Mouse (Mus musculus) 3T3-L1 (cell line): Measurements from ENCODE around the gene Arhgap45.

Source experiments
- DNase-seq: peaks from one replicate; pipeline ENCODE4 v3.0.0-alpha.2; 2015; ENCODE audit warnings: low read depth, low spot score

Gene Arhgap45

GRCm38 (mm10) chr10:79986963-79987362 is 29.5 kb upstream of the Arhgap45 start:
- DNase-seq = peak; percentile 88

- DNase-seq = peak; percentile 51
Measured at GRCm38 (mm10) chr10:79987771-79988505, 28.5 kb upstream of the Arhgap45 start.

GRCm38 (mm10) chr10:79988506-79989271 is 27.8 kb upstream of the Arhgap45 start, which contains the start of gene Cnn2:
TSS of gene Cnn2 (plus strand) at chr10:79988584.
- DNase-seq = peak; percentile 64

- DNase-seq = peak; percentile 62
Measured at GRCm38 (mm10) chr10:79989272-79989786, 27.1 kb upstream of the Arhgap45 start.

- DNase-seq = peak; percentile 92
Measured at GRCm38 (mm10) chr10:79989870-79990269, 26.6 kb upstream of the Arhgap45 start.

GRCm38 (mm10) chr10:79991099-79991498 is 25.4 kb upstream of the Arhgap45 start:
- peak; percentile 20 for DNase-seq

- DNase-seq = no peak
Measured at GRCm38 (mm10) chr10:79991548-79991947, 24.9 kb upstream of the Arhgap45 start.

- DNase-seq = no peak
Measured at GRCm38 (mm10) chr10:79994397-79995115, 21.9 kb upstream of the Arhgap45 start.

GRCm38 (mm10) chr10:79995636-79996035 is 20.8 kb upstream of the Arhgap45 start:
- DNase-seq = peak; percentile 37

- peak; percentile 96 for DNase-seq
Measured at GRCm38 (mm10) chr10:79996272-79997033, 20.0 kb upstream of the Arhgap45 start, which contains the start of gene Abca7. TSS of gene Abca7 (plus strand) at chr10:79996494.

GRCm38 (mm10) chr10:79997034-79997760 is 19.3 kb upstream of the Arhgap45 start:
- DNase-seq = peak; percentile 84

- DNase-seq = no peak
Measured at GRCm38 (mm10) chr10:79997819-79998218, 18.6 kb upstream of the Arhgap45 start.

- no peak for DNase-seq
Measured at GRCm38 (mm10) chr10:80001945-80002344, 14.5 kb upstream of the Arhgap45 start.

- DNase-seq = no peak
Measured at GRCm38 (mm10) chr10:80002829-80003228, 13.6 kb upstream of the Arhgap45 start.

- DNase-seq = no peak
Measured at GRCm38 (mm10) chr10:80003374-80004232, 12.8 kb upstream of the Arhgap45 start.

GRCm38 (mm10) chr10:80004233-80004705 is 12.2 kb upstream of the Arhgap45 start:
- DNase-seq = no peak

GRCm38 (mm10) chr10:80011740-80012139 is 4.7 kb upstream of the Arhgap45 start:
- no peak for DNase-seq

- DNase-seq = no peak
Measured at GRCm38 (mm10) chr10:80013609-80014008, 2.8 kb upstream of the Arhgap45 start.
